Mouse (Mus musculus) heart, adult 8-10 months (tissue): Measurements from ENCODE around the gene Kdelc1. TPM values are rescaled to one million over a fixed set of nuclear protein-coding genes. Genes with fewer than 3 reads are reported as not detected.

Source experiments
- DNase-seq: peaks from one replicate; pipeline ENCODE4 v3.0.0; 2022; ENCODE audit warnings: low spot score
- total RNA-seq, 4 experiments: library from RNA; stranded (reverse); gene quantifications; 2 replicates each; pipeline ENCODE4 v1.2.4; 2022

Gene Kdelc1
- 10 to 100 TPM; 12.6 to 14.8 (median 13.9) TPM for total RNA-seq

GRCm38 (mm10) chr1:44118239-44119054 lies at the start of gene Kdelc1, which contains the start of gene Bivm:
Gene Kdelc1, minus strand, starts transcription at chr1:44118808.
Gene Bivm, plus strand, starts transcription at chr1:44118957.
- DNase-seq: peak; percentile 95

DNA sequence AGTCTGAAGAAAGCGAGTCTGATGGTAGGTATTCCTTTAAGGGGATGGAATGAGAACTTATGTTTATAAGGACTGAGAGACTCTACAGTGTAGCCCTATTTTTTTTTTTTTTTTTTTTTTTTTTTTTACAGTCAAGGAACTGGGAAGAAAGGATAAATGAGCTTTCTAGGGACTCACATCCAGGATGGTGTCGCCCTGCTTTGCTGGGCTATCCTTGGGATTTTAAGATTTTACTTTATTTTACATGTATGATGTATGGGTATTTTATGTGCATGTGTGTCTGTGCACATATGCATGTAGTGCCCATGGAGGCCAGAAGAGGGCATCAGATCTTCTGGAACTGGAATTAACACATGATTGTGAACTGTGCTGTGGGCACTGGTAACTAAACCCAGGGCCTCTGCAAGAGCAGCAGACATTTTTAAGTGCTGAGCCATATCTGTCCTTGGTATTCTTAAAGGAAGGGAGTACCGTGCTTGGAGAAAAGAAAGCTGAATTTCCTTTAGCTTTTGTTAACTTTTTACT lies 49.3 kb upstream of the Kdelc1 start:
- no peak for DNase-seq

- DNase-seq: no peak
Measured at GRCm38 (mm10) chr1:44162389-44162788, 43.8 kb upstream of the Kdelc1 start.

GRCm38 (mm10) chr1:44161818-44162217 lies 43.2 kb upstream of the Kdelc1 start:
- DNase-seq: no peak

- no peak for DNase-seq
Measured at GRCm38 (mm10) chr1:44158317-44158716, 39.7 kb upstream of the Kdelc1 start.

- DNase-seq: no peak
Measured at GRCm38 (mm10) chr1:44155287-44155686, 36.7 kb upstream of the Kdelc1 start.

DNA sequence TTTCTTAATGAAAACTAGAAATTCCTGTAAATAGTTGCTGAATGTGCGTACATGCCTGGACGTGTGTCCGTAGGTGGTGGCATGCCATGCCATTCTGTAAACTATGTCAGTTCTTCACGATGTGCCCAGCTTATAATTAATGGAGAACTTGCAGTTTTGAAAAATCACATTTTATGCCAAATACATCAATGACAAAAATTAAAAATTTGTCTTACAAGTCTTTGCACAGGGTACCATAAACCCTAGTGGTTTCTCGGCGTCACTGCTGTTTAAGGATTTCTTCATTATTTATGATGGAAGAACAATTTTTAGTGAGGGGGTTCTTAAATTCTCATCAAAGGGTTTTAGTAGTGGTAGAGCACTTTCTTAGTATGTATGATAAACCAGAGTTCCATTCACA lies 30.1 kb upstream of the Kdelc1 start:
- DNase-seq: no peak

DNA sequence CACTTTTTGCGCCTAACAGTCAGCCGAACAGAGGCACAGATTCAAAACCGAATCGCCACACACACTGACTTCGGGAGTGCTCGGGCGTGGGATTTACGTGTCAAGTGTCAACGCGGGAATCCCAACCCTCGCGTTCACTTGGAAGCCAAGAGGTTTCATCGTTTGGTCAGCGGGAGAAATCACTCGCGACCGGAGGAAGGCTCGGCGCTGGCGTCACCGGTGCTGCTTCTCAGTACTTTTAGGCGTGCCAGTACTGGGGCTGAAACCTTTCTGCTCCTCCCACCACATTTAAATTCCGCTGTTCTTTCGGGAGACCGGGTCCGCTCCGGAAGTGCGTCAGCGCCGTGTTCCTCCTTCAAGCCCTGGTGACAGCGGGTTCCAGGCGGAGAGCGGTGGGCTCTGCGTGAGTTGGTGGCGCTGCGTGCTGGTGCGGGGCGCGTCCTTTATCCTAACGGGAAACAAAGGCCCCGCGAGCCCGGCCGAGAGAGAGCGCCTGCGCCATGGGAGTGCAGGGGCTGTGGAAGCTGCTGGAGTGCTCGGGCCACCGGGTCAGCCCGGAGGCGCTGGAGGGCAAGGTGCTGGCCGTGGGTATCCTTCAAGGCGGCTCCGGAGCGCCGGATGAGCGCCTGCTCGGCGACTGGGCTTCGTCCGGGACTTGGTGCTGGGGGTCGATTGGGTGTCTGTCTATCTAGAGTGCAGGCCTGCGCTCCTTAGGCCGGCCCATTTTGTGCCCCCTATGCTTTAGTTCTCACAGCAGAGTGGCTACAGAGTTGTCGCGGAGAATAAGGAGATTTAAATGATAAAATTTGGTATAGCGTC lies 29.2 kb upstream of the Kdelc1 start, which contains the start of gene Ercc5:
Gene Ercc5, plus strand, starts transcription at position 182 of the 819 bp plus-strand sequence.
- DNase-seq: peak; percentile 93

DNA sequence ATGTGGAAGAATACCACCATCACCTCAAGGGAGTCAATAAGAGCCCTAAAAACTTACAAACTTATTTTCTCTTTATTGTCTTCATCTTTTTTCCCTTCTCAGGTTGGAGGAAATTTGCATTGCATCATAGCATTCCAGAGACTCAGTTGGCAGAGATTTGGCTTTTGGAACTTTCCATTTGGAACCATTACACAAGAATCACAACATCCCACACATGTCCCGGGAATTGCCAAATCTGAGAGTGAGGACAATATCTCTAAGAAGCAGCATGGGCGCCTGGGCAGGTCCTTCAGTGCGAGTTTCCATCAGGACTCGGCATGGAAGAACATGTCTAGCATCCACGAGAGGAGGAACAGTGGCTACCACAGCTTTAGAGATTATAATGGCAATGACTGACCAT lies 24.1 kb upstream of the Kdelc1 start:
- no peak for DNase-seq

GRCm38 (mm10) chr1:44140232-44140631 lies 21.6 kb upstream of the Kdelc1 start:
- DNase-seq: no peak

- no peak for DNase-seq
Measured at GRCm38 (mm10) chr1:44129929-44130581, 11.4 kb upstream of the Kdelc1 start.

GRCm38 (mm10) chr1:44125590-44125989 lies 7.0 kb upstream of the Kdelc1 start:
- DNase-seq: no peak

- DNase-seq: no peak
Measured at GRCm38 (mm10) chr1:44122256-44122655, 3.6 kb upstream of the Kdelc1 start.

- DNase-seq: no peak
Measured at GRCm38 (mm10) chr1:44120074-44120406, 1.4 kb upstream of the Kdelc1 start.

GRCm38 (mm10) chr1:44119201-44120073 lies 829 bp upstream of the Kdelc1 start:
- peak; percentile 76 for DNase-seq

- DNase-seq: no peak
Measured at GRCm38 (mm10) chr1:44117571-44117970, 1.0 kb downstream of the Kdelc1 start.

DNA sequence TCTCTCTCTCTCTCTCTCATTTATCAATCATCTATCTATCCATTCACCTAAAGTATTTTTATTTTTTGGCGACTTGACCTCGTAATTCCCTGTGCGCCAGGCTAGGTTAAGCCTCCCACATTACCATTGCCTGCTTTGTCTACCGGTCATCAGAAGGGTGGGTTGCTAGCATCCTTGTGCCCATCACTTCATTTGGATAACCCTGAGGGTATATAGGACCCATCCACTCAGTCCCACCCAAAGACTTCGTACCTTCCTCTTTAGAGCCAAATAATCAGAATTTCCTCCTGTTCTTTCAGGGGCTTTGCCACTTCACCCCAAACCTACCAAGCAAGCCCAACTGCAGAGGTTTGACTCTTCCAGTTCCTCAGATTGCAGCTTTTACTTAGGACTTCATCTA lies 15.7 kb downstream of the Kdelc1 start:
- no peak for DNase-seq

DNA sequence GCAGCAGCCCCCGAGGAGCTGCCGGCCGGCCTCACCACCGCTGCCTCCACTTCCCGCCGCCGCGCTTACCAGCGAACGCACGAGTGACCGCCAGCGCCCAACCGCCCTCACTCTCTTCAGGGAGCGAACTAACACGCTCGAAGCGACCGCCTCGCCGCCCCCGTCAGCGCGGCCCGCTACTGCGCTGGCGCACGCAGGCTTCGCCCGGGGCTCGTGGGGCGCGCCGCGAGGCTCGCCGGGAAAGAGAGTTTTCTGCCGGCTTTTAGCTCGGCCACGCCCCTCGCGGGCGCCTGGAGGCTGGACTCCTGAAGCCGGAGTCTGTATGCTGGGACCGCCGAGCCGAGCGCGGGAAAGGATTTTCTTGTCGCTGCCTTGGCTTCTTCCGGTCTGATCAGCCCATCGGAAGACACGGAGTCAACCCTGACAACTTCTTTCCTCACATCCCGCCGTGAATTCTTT lies 16.3 kb downstream of the Kdelc1 start, which contains the start of gene Tex30:
Gene Tex30, minus strand, starts transcription at position 183 of the 459 bp plus-strand sequence.
- peak; percentile 92 for DNase-seq

DNA sequence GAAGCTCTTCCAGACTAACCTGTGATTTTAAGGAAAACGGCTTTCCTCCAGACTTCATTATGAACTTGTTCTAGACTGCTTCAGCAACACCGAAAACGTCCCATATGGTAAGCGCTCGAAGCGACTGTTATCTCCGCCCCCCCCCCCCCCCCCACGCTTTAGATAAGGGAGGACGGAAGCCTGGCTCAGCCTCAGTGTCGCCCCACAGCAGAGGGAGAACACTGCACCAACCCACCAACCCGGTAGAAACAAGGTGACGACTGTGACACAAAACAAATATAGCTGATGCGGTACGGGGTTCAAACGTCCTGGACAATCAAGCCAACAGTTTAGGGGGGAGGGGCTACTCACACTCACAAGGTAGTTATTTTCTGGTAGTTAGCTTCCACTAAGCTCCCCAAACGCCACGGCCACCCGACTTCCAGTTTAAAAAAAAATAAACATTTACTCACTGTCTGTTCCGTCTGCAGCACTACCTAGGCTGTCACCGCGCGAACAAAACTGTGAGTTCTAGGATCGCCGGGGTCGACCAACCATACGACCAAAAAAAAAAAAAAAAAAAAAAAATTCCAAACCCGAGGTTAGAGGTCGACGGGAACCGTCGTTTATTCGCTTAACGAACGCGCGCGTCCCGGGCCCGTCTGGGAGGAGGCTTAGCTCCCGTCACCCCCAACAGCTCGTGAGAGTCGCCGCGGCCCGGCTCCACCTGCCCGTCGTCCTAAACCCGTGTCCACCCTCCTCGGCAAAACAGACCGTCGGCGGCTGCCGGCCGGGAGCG lies 17.0 kb downstream of the Kdelc1 start:
- peak; percentile 11 for DNase-seq

GRCm38 (mm10) chr1:44064625-44065024 lies 54.0 kb downstream of the Kdelc1 start:
- peak; percentile 22 for DNase-seq
